Mouse (Mus musculus) cortical plate, adult 2 months (tissue): Measurements from ENCODE around the gene Nfia. TPM values are rescaled to one million over a fixed set of nuclear protein-coding genes. Genes with fewer than 3 reads are reported as not detected.

Source experiments
- H3K27ac ChIP-seq: fragments of 200-500 bp; 2 replicates; pipeline ENCODE4 v1.5.1; 2012; ENCODE audit warnings: low read length, control low read depth, inconsistent platforms; ENCODE audit not compliant: insufficient read depth
- H3K4me1 ChIP-seq: fragments of 200-500 bp; 2 replicates; pipeline ENCODE4 v1.6.1; 2011; ENCODE audit warnings: low read length; ENCODE audit not compliant: control insufficient read depth, insufficient read depth
- H3K4me3 ChIP-seq: fragments of 200-500 bp; 2 replicates; pipeline ENCODE4 v1.5.1; 2011; ENCODE audit warnings: mild to moderate bottlenecking, low read length, control low read depth; ENCODE audit not compliant: insufficient read depth
- CTCF ChIP-seq: fragments of 200-500 bp; IDR thresholded peaks from 2 replicates; pipeline ENCODE4 v1.5.1; 2011; ENCODE audit warnings: mild to moderate bottlenecking, control low read depth, low read length; ENCODE audit not compliant: insufficient read depth; ENCODE audit errors: extremely low read depth
- POLR2A ChIP-seq: fragments of 200-500 bp; IDR thresholded peaks from 2 replicates; pipeline ENCODE4 v1.6.1; 2011; ENCODE audit warnings: mild to moderate bottlenecking, low read length, control low read depth; ENCODE audit not compliant: insufficient read depth; ENCODE audit errors: extremely low read depth
- polyA plus RNA-seq: library from polyadenylated mRNA; depleted of rRNA; stranded (reverse); fragments of >200 nt; gene quantifications from 2 replicates; pipeline ENCODE4 v1.2.3, GENCODE M21; 2012

Gene Nfia
- polyA plus RNA-seq, 1 experiment = 24.1 TPM

DNA sequence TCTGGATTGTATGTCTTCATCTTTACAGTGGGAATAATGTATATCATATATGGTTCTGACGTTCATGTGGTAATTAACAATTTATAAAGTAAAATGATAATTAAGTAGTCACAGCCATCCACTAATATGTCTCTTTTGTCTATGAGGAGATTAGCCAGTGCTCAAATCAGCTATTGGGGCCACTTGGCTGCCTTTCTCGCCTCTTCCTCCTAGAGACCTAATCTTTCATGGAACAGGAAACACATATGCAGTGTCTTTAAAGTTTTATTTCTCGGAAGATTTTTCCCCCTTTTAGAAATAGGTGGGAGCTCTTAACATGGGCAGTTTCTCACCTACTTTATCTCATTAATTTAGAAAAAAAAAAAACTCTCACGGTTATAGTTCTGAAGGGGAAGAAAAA is 22.1 kb upstream of the Nfia start:
- TF ChIP-seq CTCF = no peak
- H3K27ac ChIP-seq = no peak overlapping the region
- H3K4me3 ChIP-seq = no peak overlapping the region
- no peaks in the 10 kb centered on the region for H3K4me1 ChIP-seq

DNA sequence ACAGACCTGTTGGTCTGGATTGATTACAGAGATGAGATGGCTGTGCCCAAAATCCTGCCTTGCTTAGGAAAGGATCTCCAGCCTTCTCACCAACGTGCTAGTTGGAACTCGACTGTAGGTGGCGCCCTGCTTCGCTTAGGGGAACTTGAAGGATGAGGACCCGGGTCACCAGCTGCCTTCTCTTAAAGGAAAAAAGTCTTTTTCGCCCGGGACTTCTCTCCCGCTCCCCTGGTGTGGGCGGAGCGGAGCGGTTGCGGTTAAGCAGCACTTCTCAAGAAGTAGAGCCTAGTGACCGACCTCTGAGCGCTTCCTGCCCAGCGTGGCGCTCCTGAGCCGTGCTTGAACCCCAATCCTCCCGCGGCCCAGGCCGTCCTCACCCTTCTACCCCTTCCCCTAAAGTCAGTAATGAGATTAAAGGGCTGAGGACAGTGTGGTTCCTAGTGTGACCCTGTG is 21.5 kb upstream of the Nfia start:
- Histone ChIP-seq H3K4me1 (no peaks in the 10 kb centered on the region), H3K27ac (peak overlapping the region; percentile 57), H3K4me3 (peak overlapping the region; percentile 42)
- TF ChIP-seq POLR2A (no peak), CTCF (peak; percentile 80)

DNA sequence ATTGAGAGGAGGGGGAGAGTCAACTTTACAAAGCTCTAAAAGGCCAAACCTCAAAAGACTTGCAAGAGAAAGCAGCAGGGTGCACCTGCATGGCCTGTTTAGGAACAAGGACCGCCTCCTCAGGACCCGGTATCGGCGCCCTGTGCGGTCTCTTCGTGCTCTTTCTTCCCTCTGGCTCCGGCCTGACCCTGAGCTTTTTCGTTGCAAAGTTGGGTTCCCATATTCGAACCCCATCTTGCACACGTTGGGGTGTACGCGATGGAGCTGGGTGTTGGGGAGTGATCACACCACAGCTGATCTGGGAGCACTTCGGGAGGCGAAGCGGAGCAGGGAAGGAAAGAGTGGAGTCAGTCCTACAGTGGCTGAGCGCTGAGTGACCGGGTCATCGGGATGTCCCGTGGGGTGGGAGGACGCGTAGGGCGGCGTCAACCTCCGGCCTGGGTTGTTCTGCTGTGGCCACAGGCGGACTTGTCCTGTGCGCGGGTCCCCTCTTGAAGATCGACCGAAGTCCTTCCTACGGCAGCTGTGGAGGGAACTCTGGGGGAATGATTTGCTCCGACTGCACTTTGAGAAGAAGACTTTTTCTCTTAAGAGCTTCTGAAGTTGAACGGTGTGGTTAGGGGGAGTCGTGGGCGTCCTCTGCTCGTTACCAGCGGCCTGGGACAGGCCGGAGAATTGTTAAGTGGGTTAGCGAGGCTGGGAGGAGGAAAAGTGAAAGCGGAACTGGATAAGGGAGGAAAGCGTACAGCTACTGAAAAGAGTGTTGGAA is 20.9 kb upstream of the Nfia start:
- H3K4me3 ChIP-seq = peak overlapping the region; percentile 42
- H3K27ac ChIP-seq = peak overlapping the region; percentile 57
- TF ChIP-seq POLR2A (no peak), CTCF (no peak)
- H3K4me1 ChIP-seq = no peaks in the 10 kb centered on the region

- peak overlapping the region; percentile 57 for H3K27ac ChIP-seq
Measured at GRCm38 (mm10) chr4:97752276-97753010, 20.1 kb upstream of the Nfia start.

DNA sequence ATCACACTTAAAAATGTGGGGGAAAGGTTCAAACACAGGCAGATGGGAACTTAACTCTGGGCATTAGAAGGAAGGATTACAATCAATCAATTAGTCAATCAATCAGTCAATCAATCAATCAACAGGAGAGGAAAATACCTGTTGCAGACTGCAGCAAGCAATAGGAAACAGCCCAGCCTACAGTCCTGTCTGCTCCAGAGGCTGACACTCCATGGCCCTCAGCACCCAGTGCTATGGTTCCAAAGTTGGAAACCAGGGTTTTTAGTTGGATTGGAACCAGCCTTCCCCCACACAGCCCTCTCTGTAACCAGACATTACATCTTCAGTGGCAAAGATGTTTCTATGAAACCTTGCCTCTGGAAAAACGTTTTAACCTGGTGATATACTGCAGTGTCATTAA is 19.0 kb upstream of the Nfia start:
- Histone ChIP-seq H3K4me3 (no peak overlapping the region), H3K27ac (no peak overlapping the region), H3K4me1 (peaks cover 3% of the 10 kb centered on the region; the same call in 1 of the 2 replicates)
- TF ChIP-seq CTCF (no peak), POLR2A (no peak)

More at GRCm38 (mm10) chr4:97752276-97753010, 20.1 kb upstream of the Nfia start:
- no peaks in the 10 kb centered on the region for H3K4me1 ChIP-seq
- H3K4me3 ChIP-seq = peak overlapping the region; percentile 42
- TF ChIP-seq POLR2A (no peak), CTCF (no peak)

- Histone ChIP-seq H3K4me1 (peaks cover 5% of the 10 kb centered on the region), H3K27ac (peak overlapping the region; percentile 41), H3K4me3 (no peak overlapping the region)
- TF ChIP-seq CTCF (no peak), POLR2A (no peak)
Measured at GRCm38 (mm10) chr4:97754241-97754640, 18.3 kb upstream of the Nfia start.

DNA sequence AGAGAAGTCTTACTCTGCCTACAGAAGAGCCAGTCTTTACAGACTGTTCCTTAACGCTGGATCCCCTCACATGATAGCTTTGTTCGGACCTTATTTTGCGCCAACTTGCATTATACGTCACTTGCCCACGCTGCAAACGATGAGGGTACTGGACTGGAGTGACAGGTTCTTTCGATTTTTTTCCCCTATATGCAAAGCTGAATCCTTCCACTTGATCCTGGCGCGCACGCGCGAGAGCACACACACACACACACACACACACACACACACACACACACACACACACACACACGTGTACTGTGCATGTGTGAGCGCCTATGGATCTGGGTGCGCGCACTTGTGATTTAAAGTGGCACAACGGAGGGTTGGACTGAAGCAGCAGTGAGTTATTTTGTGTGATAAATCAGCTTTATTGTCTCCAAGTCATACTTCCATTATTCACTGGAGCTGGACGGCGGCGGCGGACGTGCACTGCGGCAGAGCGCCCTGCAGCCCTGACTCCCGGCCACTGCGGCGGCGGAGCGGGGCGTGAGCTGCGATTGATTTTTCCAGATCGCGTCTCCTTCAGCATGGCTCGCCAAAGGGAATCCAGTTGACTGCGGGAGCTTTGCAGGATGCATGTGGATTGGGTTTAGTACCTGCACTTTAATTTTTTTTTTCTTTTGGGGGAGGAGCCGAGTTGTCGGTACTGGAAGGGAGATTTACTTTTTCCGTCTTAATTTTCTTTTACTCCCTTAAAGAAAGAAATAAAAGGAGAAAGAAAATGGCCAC is 15.1 kb upstream of the Nfia start:
- peaks cover 5% of the 10 kb centered on the region for H3K4me1 ChIP-seq
- peak; percentile 45; the same call in 1 of the 2 replicates for TF ChIP-seq POLR2A
- no peak for TF ChIP-seq CTCF
- peak overlapping the region; percentile 84 for H3K4me3 ChIP-seq
- peak overlapping the region; percentile 79 for H3K27ac ChIP-seq

DNA sequence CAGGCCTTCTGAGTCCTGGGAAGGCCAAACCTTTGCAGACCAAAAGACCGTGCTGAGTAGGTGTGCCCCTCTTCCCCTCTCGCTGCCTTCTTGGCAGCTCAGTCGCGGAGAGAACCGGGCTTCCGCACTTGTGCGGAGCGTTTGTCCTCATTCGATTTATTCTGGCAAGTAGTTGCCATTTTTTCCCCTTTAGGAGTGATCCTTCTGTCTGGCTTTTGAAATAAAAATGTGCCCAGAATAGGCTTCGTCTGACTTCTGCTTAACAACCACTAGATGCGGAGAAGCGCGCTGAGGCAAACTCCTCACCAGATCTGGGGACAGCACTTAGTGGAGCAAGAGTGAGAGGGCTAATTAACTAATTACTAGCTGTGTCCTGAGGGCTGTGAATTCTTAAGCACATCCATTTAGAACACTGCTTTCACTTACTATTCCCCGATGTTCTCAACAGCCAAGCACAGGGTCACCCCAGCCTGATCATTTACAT is 14.5 kb upstream of the Nfia start:
- Histone ChIP-seq H3K4me3 (peak overlapping the region; percentile 84), H3K4me1 (peaks cover 5% of the 10 kb centered on the region), H3K27ac (peak overlapping the region; percentile 79)
- no peak for TF ChIP-seq CTCF
- TF ChIP-seq POLR2A = no peak

DNA sequence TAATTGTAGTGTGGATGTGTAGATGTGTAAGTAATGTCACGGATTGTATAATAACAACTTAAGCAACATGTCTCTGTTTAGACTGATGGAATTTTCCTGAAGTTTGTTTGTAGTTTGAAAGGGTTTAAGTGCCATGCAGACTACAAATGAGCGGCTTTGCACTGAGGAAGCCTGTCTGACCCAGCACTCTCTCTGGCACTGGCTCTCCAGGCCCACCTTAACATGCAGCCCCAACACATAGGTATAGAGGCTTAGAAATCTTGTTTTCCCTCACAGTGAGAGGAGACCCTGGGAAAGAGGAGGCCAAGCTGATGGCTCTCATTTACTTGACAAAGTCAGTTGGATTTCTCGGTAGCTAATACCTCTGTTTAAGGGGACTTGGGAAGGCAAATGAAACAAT is 13.9 kb upstream of the Nfia start:
- TF ChIP-seq POLR2A (no peak), CTCF (no peak)
- Histone ChIP-seq H3K4me3 (peak overlapping the region; percentile 84; the same call in 1 of the 2 replicates), H3K4me1 (peaks cover 5% of the 10 kb centered on the region), H3K27ac (peak overlapping the region; percentile 82)
